8 mouse cellular contexts compared by ENCODE assay signal in genomic region chr11:86356007-86356853, GRCm38 (mm10). TPM values are rescaled to one million over a fixed set of nuclear protein-coding genes. Genes with fewer than 3 reads are reported as not detected.
DNase-seq lines count a peak whose midpoint lies in the region; ATAC-seq and TF ChIP-seq lines count a peak whose summit lies in the region.

No protein-coding gene starts in this region.

- peak overlapping the region; percentile 99 for H3K9ac ChIP-seq in heart, embryonic 15.5 days
- peak overlapping the region; percentile 87 for H3K9ac ChIP-seq in lung, postnatal 0 days (replicated peaks; ENCODE audit: low read depth)

- no peaks in the 10 kb centered on the region for H3K27me3 ChIP-seq in heart, embryonic 15.5 days
- no peaks in the 10 kb centered on the region for H3K27me3 ChIP-seq in lung, postnatal 0 days (replicated peaks; ENCODE audit: insufficient read depth, low read length)

- H3K4me1 ChIP-seq in lung, adult 2 months (ENCODE audit: control insufficient read depth, insufficient read depth, low read length), result peaks cover 12% of the 10 kb centered on the region
- peaks cover 29% of the 10 kb centered on the region for H3K4me1 ChIP-seq in heart, embryonic 15.5 days (replicated peaks)
- peaks cover 8% of the 10 kb centered on the region; the same call in 1 of the 2 replicates for H3K4me1 ChIP-seq in lung, postnatal 0 days (ENCODE audit: insufficient read depth, low read depth, low read length)

- no peaks in the 10 kb centered on the region for H3K9me3 ChIP-seq in heart, embryonic 15.5 days (replicated peaks)
- H3K9me3 ChIP-seq in lung, postnatal 0 days (ENCODE audit: low read length), result no peaks in the 10 kb centered on the region

- H3K27ac ChIP-seq in heart, embryonic 15.5 days, result peak overlapping the region; percentile 99
- H3K27ac ChIP-seq in lung, postnatal 0 days (ENCODE audit: low read length), result peak overlapping the region; percentile 96

- H3K36me3 ChIP-seq in heart, embryonic 15.5 days, result peaks cover 11% of the 10 kb centered on the region; the same call in 1 of the 2 replicates
- no peaks in the 10 kb centered on the region; the same call in 1 of the 2 replicates for H3K36me3 ChIP-seq in lung, postnatal 0 days (ENCODE audit: insufficient read depth, low read length)

- WGBS in lung, adult 2 months, result under 1% methylated on average over 13 of the region's 13 CpGs
- WGBS in heart, embryonic 15.5 days, result 1% methylated on average over 13 of the region's 13 CpGs
- under 1% methylated on average over 13 of the region's 13 CpGs for WGBS in lung, postnatal 0 days

- peak overlapping the region; percentile 72 for H3K4me2 ChIP-seq in heart, embryonic 15.5 days
- H3K4me2 ChIP-seq in lung, postnatal 0 days (replicated peaks; ENCODE audit: low read depth, low read length), result peak overlapping the region; percentile 70

- DNase-seq in lung, adult 2 months, result no peak
- no peak for DNase-seq in lung, postnatal 10 days
- DNase-seq in c-Kit-negative CD71-positive TER-119-positive erythroid progenitor cells, embryonic 14.5 days (ENCODE audit: low read depth, low spot score), result peak; percentile 63
- DNase-seq in lung, postnatal 0 days (ENCODE audit: low spot score), result peak; percentile 76
- no peak for DNase-seq in urinary bladder, postnatal 25 days (ENCODE audit: low spot score)
- DNase-seq in ovary, postnatal 14 days (ENCODE audit: low spot score), result no peak
- DNase-seq in thymus, postnatal 10 days (ENCODE audit: low spot score in 2 of 2), result no peak

- TF ChIP-seq EP300 in lung, postnatal 0 days (IDR thresholded peaks at IDR 0.05), result no peak

- ATAC-seq in heart, embryonic 15.5 days (replicated peaks; ENCODE audit: insufficient number of reproducible peaks, insufficient read depth, low FRiP score, low read depth), result no peak
- ATAC-seq in lung, postnatal 0 days, result no peak

- TF ChIP-seq POLR2A in lung, adult 2 months (IDR thresholded peaks at IDR 0.05; ENCODE audit: borderline replicate concordance, extremely low read depth, low read depth, low read length), result no peak

- H3K4me3 ChIP-seq in lung, adult 2 months (replicated peaks; ENCODE audit: extremely low read depth, low read depth, low read length), result peak overlapping the region; percentile 76
- peak overlapping the region; percentile 97 for H3K4me3 ChIP-seq in heart, embryonic 15.5 days
- peak overlapping the region; percentile 77 for H3K4me3 ChIP-seq in lung, postnatal 0 days (ENCODE audit: low read depth, low read length)

- no peak for TF ChIP-seq CTCF in lung, adult 2 months (IDR thresholded peaks at IDR 0.05; ENCODE audit: insufficient read depth, low read length)
- no peak for TF ChIP-seq CTCF in lung, postnatal 0 days (IDR thresholded peaks at IDR 0.05)

RNA-seq across cellular contexts. Expression of gene Med13, which starts 1.2 kb away (rescaled TPM):
- polyA plus RNA-seq in lung, adult 2 months (2012; rRNA removed), result 15.3 and 22.8 TPM in 2 replicates
- polyA plus RNA-seq in heart, embryonic 15.5 days (2015; fragmentation: Nextera tagmentation; extraction: Ambion mirVana), result 4.7 and 5.5 TPM in 2 replicates
- polyA plus RNA-seq in lung, postnatal 0 days (2015; fragmentation: Nextera tagmentation; extraction: Ambion mirVana), result 5.8 and 7.9 TPM in 2 replicates

Comparison
In these comparisons a context has a peak if more than half of its experiments do, and no peak if none do; other contexts are left out.
1. DNase-seq: peak in c-Kit-negative CD71-positive TER-119-positive erythroid progenitor cells, embryonic 14.5 days (single experiment) and lung, postnatal 0 days (single experiment); none in lung, adult 2 months (single experiment), lung, postnatal 10 days (single experiment), urinary bladder, postnatal 25 days (single experiment), ovary, postnatal 14 days (single experiment) and thymus, postnatal 10 days (0 of 2).
2. Peak in every context shown above with its lines, with median percentiles within 50 percentile points of each other: H3K4me3 ChIP-seq.